ENCODE assay signal across 7 mouse cellular contexts in genomic region chr4:137593601-137594495, GRCm38 (mm10). TPM values are rescaled to one million over a fixed set of nuclear protein-coding genes. Genes with fewer than 3 reads are reported as not detected.
DNase-seq lines count a peak whose midpoint lies in the region; ATAC-seq lines count a peak whose summit lies in the region.

Usp48 (plus strand) TSS chr4:137593755.

- no peaks in the 10 kb centered on the region for H3K27me3 ChIP-seq in embryonic facial prominence, embryonic 11.5 days (ENCODE audit: control insufficient read depth, insufficient read depth, low read length)
- H3K27me3 ChIP-seq in limb, embryonic 10.5 days (ENCODE audit: low read depth, poor library complexity, severe bottlenecking) = no peaks in the 10 kb centered on the region
- no peaks in the 10 kb centered on the region for H3K27me3 ChIP-seq in midbrain, embryonic 13.5 days

- H3K27ac ChIP-seq in embryonic facial prominence, embryonic 11.5 days (replicated peaks; ENCODE audit: low read depth, low read length) = peak within 1 kb of the TSS; percentile 91
- H3K27ac ChIP-seq in limb, embryonic 10.5 days = peak within 1 kb of the TSS; percentile 95
- H3K27ac ChIP-seq in midbrain, embryonic 13.5 days = peak within 1 kb of the TSS; percentile 97

- peak; percentile 100 for DNase-seq in adrenal gland, postnatal 14 days
- peak; percentile 100 for DNase-seq in embryonic facial prominence, embryonic 11.5 days (ENCODE audit: low spot score)
- peak; percentile 98 for DNase-seq in kidney, adult 11 months
- peak; percentile 100 for DNase-seq in limb, embryonic 10.5 days (ENCODE audit: low spot score)
- DNase-seq in spleen, adult 12 weeks (ENCODE audit: low spot score) = peak; percentile 95

- H3K9me3 ChIP-seq in embryonic facial prominence, embryonic 11.5 days (replicated peaks; ENCODE audit: control insufficient read depth, low read length) = no peaks in the 10 kb centered on the region
- no peaks in the 10 kb centered on the region for H3K9me3 ChIP-seq in limb, embryonic 10.5 days (replicated peaks)
- no peaks in the 10 kb centered on the region for H3K9me3 ChIP-seq in midbrain, embryonic 13.5 days

- peak; percentile 91 for ATAC-seq in embryonic facial prominence, embryonic 11.5 days (replicated peaks; ENCODE audit: insufficient number of reproducible peaks, low FRiP score, low TSS enrichment, low read depth)
- peak; percentile 90 for ATAC-seq in granulocyte monocyte progenitor cell, adult 5-6 weeks (replicated peaks; ENCODE audit: poor library complexity, severe bottlenecking)
- ATAC-seq in midbrain, embryonic 13.5 days = peak; percentile 96

- peak within 1 kb of the TSS; percentile 54 for H3K4me2 ChIP-seq in embryonic facial prominence, embryonic 11.5 days (ENCODE audit: low read depth, low read length)
- peak within 1 kb of the TSS; percentile 85 for H3K4me2 ChIP-seq in midbrain, embryonic 13.5 days (replicated peaks)

- peak within 1 kb of the TSS; percentile 88 for H3K9ac ChIP-seq in embryonic facial prominence, embryonic 11.5 days (replicated peaks; ENCODE audit: low read length)
- H3K9ac ChIP-seq in midbrain, embryonic 13.5 days (replicated peaks) = peak within 1 kb of the TSS; percentile 88

- H3K4me3 ChIP-seq in embryonic facial prominence, embryonic 11.5 days (ENCODE audit: low read depth, low read length) = peak within 1 kb of the TSS; percentile 95
- peak within 1 kb of the TSS; percentile 81 for H3K4me3 ChIP-seq in limb, embryonic 10.5 days
- peak within 1 kb of the TSS; percentile 82 for H3K4me3 ChIP-seq in midbrain, embryonic 13.5 days (replicated peaks)

- no peaks in the 10 kb centered on the region for H3K36me3 ChIP-seq in embryonic facial prominence, embryonic 11.5 days (replicated peaks; ENCODE audit: control insufficient read depth, insufficient read depth, low read depth, low read length)
- 0 out of 2 replicates have a peak, but pooled peaks cover 3% of the 10 kb centered on the region for H3K36me3 ChIP-seq in limb, embryonic 10.5 days
- no peaks in the 10 kb centered on the region for H3K36me3 ChIP-seq in midbrain, embryonic 13.5 days

- WGBS in embryonic facial prominence, embryonic 11.5 days = under 1% methylated on average over 85 of the region's 92 CpGs
- WGBS in limb, embryonic 10.5 days = under 1% methylated on average over 92 of the region's 92 CpGs
- WGBS in midbrain, embryonic 13.5 days = under 1% methylated on average over 86 of the region's 92 CpGs

- no peaks in the 10 kb centered on the region for H3K4me1 ChIP-seq in embryonic facial prominence, embryonic 11.5 days (ENCODE audit: control insufficient read depth, insufficient read depth, low read length)
- peaks cover 17% of the 10 kb centered on the region for H3K4me1 ChIP-seq in limb, embryonic 10.5 days
- peaks cover 38% of the 10 kb centered on the region for H3K4me1 ChIP-seq in midbrain, embryonic 13.5 days (replicated peaks)

RNA-seq across cellular contexts. Expression of gene Usp48, which starts in this region (rescaled TPM):
- 95.5 and 107 TPM in 2 replicates for total RNA-seq in adrenal gland, postnatal 14 days (2021)
- polyA plus RNA-seq in embryonic facial prominence, embryonic 11.5 days (2014; fragmentation: Nextera tagmentation; extraction: Ambion mirVana) = 76.7 and 84.0 TPM in 2 replicates
- total RNA-seq in granulocyte monocyte progenitor cell, adult 5-6 weeks (2014; fragmentation: Nextera tagmentation) = 76.3 and 119 TPM in 2 replicates
- 132 and 151 TPM in 2 replicates for total RNA-seq in granulocyte monocyte progenitor cell, adult 5-6 weeks (2017)
- 76.0 and 80.2 TPM in 2 replicates for polyA plus RNA-seq in limb, embryonic 10.5 days (2016; fragmentation: Nextera tagmentation; extraction: Ambion mirVana)
- 71.7 and 72.9 TPM in 2 replicates for polyA plus RNA-seq in midbrain, embryonic 13.5 days (2015; fragmentation: Nextera tagmentation; extraction: Ambion mirVana)

Comparison
In these comparisons a context has a peak if more than half of its experiments do, and no peak if none do; other contexts are left out.
1. Peak in every context shown above with its lines: DNase-seq, ATAC-seq, H3K4me3 ChIP-seq and H3K27ac ChIP-seq.